Mouse (Mus musculus) heart, embryonic 14.5 days (tissue): ENCODE measurements around the gene Krt87. TPM values are rescaled to one million over a fixed set of nuclear protein-coding genes. Genes with fewer than 3 reads are reported as not detected.
A peak's percentile ranks its signal among the peaks of the same experiment; 100 is the strongest.

Experiments used
- ATAC-seq: fragments of 200-750 bp; cut with Nextera tagmentation; 2 replicates; pipeline ENCODE4 v1.8.0; 2017; ENCODE audit warnings: low read depth, moderate TSS enrichment; ENCODE audit not compliant: insufficient number of reproducible peaks, insufficient read depth, low FRiP score
- H3K27ac ChIP-seq, 2 experiments: fragments of 200-500 bp in 1 of 2; fragments of 300-500 bp in 1 of 2; sonication (generic) in 1 of 2; replicated peaks in 1 of 2; 2 replicates each; pipeline ENCODE4 v1.5.1; 2012 to 2014; ENCODE audit warnings: low read depth in 2 of 2, low read length in 2 of 2, control low read depth in 1 of 2, mild to moderate bottlenecking in 1 of 2, mixed read lengths in 1 of 2; ENCODE audit not compliant: control insufficient read depth in 1 of 2, insufficient read depth in 1 of 2
- H3K27me3 ChIP-seq: fragments of 300-500 bp; sonication (generic); 2 replicates; pipeline ENCODE4 v1.6.1; 2014; ENCODE audit warnings: mild to moderate bottlenecking, low read length, control low read depth; ENCODE audit not compliant: control insufficient read depth, insufficient read depth
- H3K36me3 ChIP-seq: fragments of 300-500 bp; sonication (generic); 2 replicates; pipeline ENCODE4 v1.6.1; 2014; ENCODE audit warnings: mild to moderate bottlenecking, control low read depth, low read length, mixed read lengths; ENCODE audit not compliant: control insufficient read depth, insufficient read depth
- H3K4me1 ChIP-seq, 2 experiments: fragments of 200-500 bp in 1 of 2; fragments of 300-500 bp in 1 of 2; sonication (generic) in 1 of 2; 2 replicates each; pipeline ENCODE4 v1.6.1; 2012 to 2014; ENCODE audit warnings: low read length in 2 of 2, control low read depth in 1 of 2, mixed read lengths in 1 of 2; ENCODE audit not compliant: control insufficient read depth in 2 of 2, insufficient read depth in 2 of 2
- H3K4me2 ChIP-seq: fragments of 300-500 bp; sonication (generic); 2 replicates; pipeline ENCODE4 v1.6.1; 2014; ENCODE audit warnings: mild to moderate bottlenecking, low read length
- H3K4me3 ChIP-seq, 2 experiments: fragments of 200-500 bp in 1 of 2; fragments of 300-500 bp in 1 of 2; sonication (generic) in 1 of 2; 2 replicates each; pipeline ENCODE4 v1.5.1; 2012 to 2014; ENCODE audit warnings: low read length in 2 of 2, mild to moderate bottlenecking in 2 of 2, control low read depth in 1 of 2, low read depth in 1 of 2, moderate library complexity in 1 of 2; ENCODE audit not compliant: control insufficient read depth in 1 of 2, insufficient read depth in 1 of 2
- H3K9ac ChIP-seq: fragments of 300-500 bp; sonication (generic); 2 replicates; pipeline ENCODE4 v1.6.1; 2014; ENCODE audit warnings: mild to moderate bottlenecking, low read length
- H3K9me3 ChIP-seq: fragments of 300-500 bp; sonication (generic); 2 replicates; pipeline ENCODE4 v1.6.1; 2016; ENCODE audit warnings: low read length, control low read depth; ENCODE audit not compliant: control insufficient read depth
- WGBS: fragments of 180-500 bp; shearing (Covaris S2); extraction: QIAGEN DNeasy Blood & Tissue Kit; methylation state at CpG from one replicate; pipeline ENCODE4 v1.1.7; 2014; 5-methylcytosine and 5-hydroxymethylcytosine counted together
- polyA plus RNA-seq: library from polyadenylated mRNA; unstranded; fragments of >200 nt; fragmentation: Nextera tagmentation; extraction: Ambion mirVana; gene quantifications from 2 replicates; pipeline ENCODE4 v1.2.1, GENCODE M21; 2014

The Krt87 gene
- polyA plus RNA-seq, 1 experiment from 2014 or later = not detected

- Histone ChIP-seq H3K27ac (no peak overlapping the region), H3K9ac (no peak overlapping the region), H3K4me2 (no peak overlapping the region), H3K4me3 (no peak overlapping the region), H3K4me1 (no peaks in the 10 kb centered on the region; a peak in 1 of 4 replicates), H3K27me3 (0 out of 2 replicates have a peak, but pooled peaks cover 3% of the 10 kb centered on the region), H3K9me3 (peaks cover 9% of the 10 kb centered on the region; the same call in 1 of the 2 replicates), H3K36me3 (no peaks in the 10 kb centered on the region)
- no peak for ATAC-seq
- WGBS = 81% methylated on average over 8 of the region's 8 CpGs
Measured at GRCm38 (mm10) chr15:101454774-101455173, 16.2 kb upstream of the Krt87 start.

GRCm38 (mm10) chr15:101453093-101453736, 14.6 kb upstream of the Krt87 start:
- ATAC-seq = no peak
- H3K9ac ChIP-seq = no peak overlapping the region
- no peak overlapping the region for H3K4me3 ChIP-seq
- 5% methylated on average over 13 of the region's 13 CpGs for WGBS
- H3K4me1 ChIP-seq = no peaks in the 10 kb centered on the region; a peak in 1 of 4 replicates
- H3K27ac ChIP-seq = no peak overlapping the region
- H3K27me3 ChIP-seq = no peaks in the 10 kb centered on the region
- H3K4me2 ChIP-seq = peak overlapping the region; percentile 38; the same call in 1 of the 2 replicates
- H3K36me3 ChIP-seq = no peaks in the 10 kb centered on the region
- H3K9me3 ChIP-seq = peaks cover 9% of the 10 kb centered on the region; the same call in 1 of the 2 replicates

DNA sequence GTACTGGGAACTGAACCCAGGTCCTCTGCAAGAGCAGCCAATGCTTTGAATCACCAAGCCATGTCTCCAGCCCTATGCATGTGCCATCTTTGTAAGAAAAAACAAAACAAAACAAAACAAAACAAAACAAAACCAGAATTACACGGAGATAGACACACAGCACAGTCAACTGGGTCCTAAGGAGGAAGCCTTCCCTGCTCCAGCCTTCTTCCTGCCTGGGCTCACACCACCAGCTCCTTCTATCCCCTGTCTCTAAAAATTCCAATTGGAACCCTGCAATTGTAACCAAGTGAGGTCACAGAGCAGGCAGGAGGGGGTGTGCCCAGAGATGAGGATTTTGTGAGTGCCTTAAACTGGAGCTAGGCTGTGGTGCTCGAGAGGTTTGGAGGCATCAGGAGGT, 8.8 kb upstream of the Krt87 start, which contains the start of gene Krt88:
TSS of gene Krt88 (plus strand) at position 301 of the 400 bp plus-strand sequence.
- no peak for ATAC-seq
- Histone ChIP-seq H3K9me3 (no peaks in the 10 kb centered on the region), H3K27me3 (no peaks in the 10 kb centered on the region), H3K4me2 (peak within 1 kb of the TSS; percentile 2; the same call in 1 of the 2 replicates), H3K4me1 (no peaks in the 10 kb centered on the region), H3K9ac (no peak within 1 kb of the TSS), H3K4me3 (no peak within 1 kb of the TSS), H3K27ac (no peak within 1 kb of the TSS), H3K36me3 (no peaks in the 10 kb centered on the region)
- WGBS = 71% methylated on average over 2 of the region's 2 CpGs

DNA sequence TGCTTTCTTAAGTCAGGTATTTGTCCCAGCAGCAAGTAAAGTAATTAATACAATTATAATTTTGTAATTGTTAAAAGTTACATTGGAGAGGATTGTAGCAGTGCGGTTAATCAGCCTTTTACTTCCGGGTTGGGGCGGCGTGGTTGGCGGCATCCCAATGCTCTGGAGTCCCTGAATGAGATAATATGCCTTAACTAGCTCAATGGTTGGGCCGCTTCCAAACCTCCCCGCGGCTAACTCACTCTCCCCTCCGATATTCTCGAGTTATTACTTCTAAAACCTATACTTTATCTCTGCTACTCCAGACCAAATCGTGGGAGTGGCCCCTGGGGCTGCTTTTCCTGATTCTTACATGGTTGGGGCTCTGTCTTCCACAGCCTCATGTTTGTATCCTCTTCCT, 8.0 kb upstream of the Krt87 start:
- WGBS = 47% methylated on average over 11 of the region's 11 CpGs
- peak overlapping the region; percentile 2; the same call in 1 of the 2 replicates for H3K4me2 ChIP-seq

GRCm38 (mm10) chr15:101440837-101441236, 2.2 kb upstream of the Krt87 start:
- Histone ChIP-seq H3K4me2 (no peak overlapping the region), H3K36me3 (no peaks in the 10 kb centered on the region), H3K4me3 (no peak overlapping the region), H3K4me1 (peaks cover 2 to 3% of the 10 kb centered on the region in 2 experiments; a peak in 2 of 4 replicates), H3K27me3 (peaks cover 38% of the 10 kb centered on the region), H3K9ac (no peak overlapping the region), H3K9me3 (no peaks in the 10 kb centered on the region), H3K27ac (no peak overlapping the region)
- ATAC-seq = no peak
- WGBS = 71% methylated on average over 4 of the region's 4 CpGs

More for the DNA sequence above, 8.0 kb upstream of the Krt87 start:
- H3K27ac ChIP-seq = no peak overlapping the region
- H3K4me3 ChIP-seq = no peak overlapping the region
- no peak for ATAC-seq
- no peaks in the 10 kb centered on the region for H3K36me3 ChIP-seq
- H3K4me1 ChIP-seq = no peaks in the 10 kb centered on the region
- no peaks in the 10 kb centered on the region for H3K9me3 ChIP-seq
- H3K9ac ChIP-seq = no peak overlapping the region
- H3K27me3 ChIP-seq = no peaks in the 10 kb centered on the region

DNA sequence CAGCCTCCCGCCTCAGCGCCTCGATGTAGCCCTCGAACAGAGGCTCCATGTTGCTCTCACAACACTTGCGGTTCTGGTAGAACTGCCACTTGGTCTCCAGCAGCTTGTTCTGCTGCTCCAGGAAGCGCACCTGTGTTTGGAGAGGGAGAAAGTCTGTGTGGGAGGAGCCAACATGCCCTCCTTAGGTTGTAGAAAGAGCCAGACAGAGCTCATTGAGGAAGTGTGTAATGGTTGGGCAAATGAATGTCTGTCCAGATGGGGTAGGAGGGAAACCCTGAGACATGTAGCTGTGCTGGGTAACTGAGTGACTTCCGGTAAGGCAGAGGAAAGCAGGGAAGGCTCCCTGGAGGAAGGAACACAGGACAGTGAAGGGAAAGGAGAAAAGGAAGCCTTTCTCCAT, 2.0 kb downstream of the Krt87 start:
- H3K4me2 ChIP-seq = no peak overlapping the region
- H3K36me3 ChIP-seq = no peaks in the 10 kb centered on the region
- H3K27ac ChIP-seq = no peak overlapping the region
- no peak overlapping the region for H3K9ac ChIP-seq
- no peaks in the 10 kb centered on the region for H3K9me3 ChIP-seq
- H3K4me1 ChIP-seq = peaks cover 2 to 3% of the 10 kb centered on the region in 2 experiments; a peak in 2 of 4 replicates
- WGBS = 83% methylated on average over 7 of the region's 7 CpGs
- no peak overlapping the region for H3K4me3 ChIP-seq
- peaks cover 38% of the 10 kb centered on the region for H3K27me3 ChIP-seq
- no peak for ATAC-seq

DNA sequence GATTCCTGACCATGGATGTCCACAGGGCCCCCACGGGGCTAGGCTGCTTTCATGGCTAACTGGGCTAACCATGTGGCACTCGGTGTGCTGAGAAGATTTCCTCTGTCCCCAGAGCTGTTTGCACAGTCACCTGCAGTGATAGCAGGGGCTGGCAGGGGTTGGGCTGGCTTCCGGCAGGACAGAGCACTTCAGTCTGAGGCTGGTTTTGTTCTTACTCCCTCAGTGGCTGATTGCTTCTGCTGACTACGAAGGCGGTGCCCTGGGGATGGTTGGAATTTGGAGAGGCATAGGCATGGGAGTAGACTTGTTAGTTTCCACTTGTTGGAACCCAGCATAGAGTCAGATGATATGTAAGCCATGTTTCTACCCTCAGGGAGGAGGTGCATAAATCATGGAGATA, 13.7 kb downstream of the Krt87 start:
- no peak overlapping the region for H3K4me2 ChIP-seq
- ATAC-seq = no peak
- no peak overlapping the region for H3K4me3 ChIP-seq
- H3K4me1 ChIP-seq = peaks cover 0 to 3% of the 10 kb centered on the region in 2 experiments; a peak in 1 of 4 replicates
- no peaks in the 10 kb centered on the region; the same call in 1 of the 2 replicates for H3K27me3 ChIP-seq
- 13% methylated on average over 5 of the region's 5 CpGs for WGBS
- H3K9me3 ChIP-seq = no peaks in the 10 kb centered on the region
- H3K27ac ChIP-seq = no peak overlapping the region
- no peak overlapping the region for H3K9ac ChIP-seq
- H3K36me3 ChIP-seq = no peaks in the 10 kb centered on the region
